Mouse (Mus musculus) E14TG2a.4 (cell line): ENCODE results near the gene Kirrel3.

Experiments used
- CTCF ChIP-seq: conservative IDR thresholded peaks from 2 replicates; pipeline ENCODE4 v1.5.1; 2014; ENCODE audit warnings: low read length
- NANOG ChIP-seq: IDR thresholded peaks from 2 replicates; pipeline ENCODE4 v1.6.1; 2014; ENCODE audit warnings: borderline replicate concordance, low read length, mixed read lengths

GRCm38 (mm10) chr9:34861775-34862174 lies 376.1 kb downstream of the Kirrel3 start:
- TF ChIP-seq CTCF (peak; percentile 17), NANOG (no peak)
